Mouse (Mus musculus) T-helper 2 cell (primary cell): ENCODE results near the gene Herc2.

Source experiments
- in situ Hi-C: fragments of 300-600 bp; cut with MboI, MseI; formaldehyde crosslinking; loops from one replicate; pipeline ENCODE4 v1.15.1; 2025; ENCODE audit warnings: high pct_unique_total_duplicates

The Herc2 gene

GRCm38 (mm10) chr7:56049831-56050321 lies at the start of gene Herc2:
Gene Herc2 (plus strand): TSS chr7:56050196.
- in situ Hi-C loops, result no loop called here

- in situ Hi-C loops, result loop anchor here (25.0 kb wide), 1 partner anchor 748 kb away; no protein-coding TSS in a partner anchor
Observed at GRCm38 (mm10) chr7:56010318-56011017, 39.5 kb upstream of the Herc2 start.

- in situ Hi-C loops, result loop anchor here (25.0 kb wide), 1 partner anchor 749 kb away; no protein-coding TSS in a partner anchor
Observed at GRCm38 (mm10) chr7:56011018-56011333, 39.0 kb upstream of the Herc2 start.

- in situ Hi-C loops, result loop anchor here (25.0 kb wide), 1 partner anchor 751 kb away; no protein-coding TSS in a partner anchor
Observed at GRCm38 (mm10) chr7:56013261-56014001, 36.6 kb upstream of the Herc2 start.

- in situ Hi-C loops, result loop anchor here (25.0 kb wide), 1 partner anchor 752 kb away; no protein-coding TSS in a partner anchor
Observed at GRCm38 (mm10) chr7:56014002-56014702, 35.8 kb upstream of the Herc2 start.

- in situ Hi-C loops, result loop anchor here (25.0 kb wide), 1 partner anchor 753 kb away; no protein-coding TSS in a partner anchor
Observed at GRCm38 (mm10) chr7:56015172-56015571, 34.8 kb upstream of the Herc2 start.

GRCm38 (mm10) chr7:56015837-56016236 lies 34.2 kb upstream of the Herc2 start:
- in situ Hi-C loops, result loop anchor here (25.0 kb wide), 1 partner anchor 754 kb away; no protein-coding TSS in a partner anchor

- in situ Hi-C loops, result loop anchor here (25.0 kb wide), 1 partner anchor 755 kb away; no protein-coding TSS in a partner anchor
Observed at GRCm38 (mm10) chr7:56017761-56018160, 32.2 kb upstream of the Herc2 start.

- in situ Hi-C loops, result loop anchor here (25.0 kb wide), 1 partner anchor 756 kb away; no protein-coding TSS in a partner anchor
Observed at GRCm38 (mm10) chr7:56018446-56018971, 31.5 kb upstream of the Herc2 start.

GRCm38 (mm10) chr7:56018972-56019929 lies 30.7 kb upstream of the Herc2 start:
- in situ Hi-C loops, result loop anchor here (25.0 kb wide), 1 partner anchor 757 kb away; no protein-coding TSS in a partner anchor

- in situ Hi-C loops, result loop anchor here (25.0 kb wide), 1 partner anchor 758 kb away; no protein-coding TSS in a partner anchor
Observed at GRCm38 (mm10) chr7:56019930-56020253, 30.1 kb upstream of the Herc2 start, which contains the start of gene Nipa1. Gene Nipa1 (minus strand): TSS chr7:56019954.

GRCm38 (mm10) chr7:56023586-56023985 lies 26.4 kb upstream of the Herc2 start:
- in situ Hi-C loops, result loop anchor here (25.0 kb wide), 1 partner anchor 761 kb away; no protein-coding TSS in a partner anchor

GRCm38 (mm10) chr7:56042353-56042752 lies 7.6 kb upstream of the Herc2 start:
- in situ Hi-C loops, result loop anchor here (5.0 kb wide), 1 partner anchor 55 kb away; no protein-coding TSS in a partner anchor

GRCm38 (mm10) chr7:56043577-56044266 lies 6.3 kb upstream of the Herc2 start:
- in situ Hi-C loops, result loop anchor here (5.0 kb wide), 1 partner anchor 56 kb away; no protein-coding TSS in a partner anchor

- in situ Hi-C loops, result loop anchor here (5.0 kb wide), 1 partner anchor 57 kb away; no protein-coding TSS in a partner anchor
Observed at GRCm38 (mm10) chr7:56044267-56044629, 5.7 kb upstream of the Herc2 start.

GRCm38 (mm10) chr7:56047178-56047577 lies 2.8 kb upstream of the Herc2 start:
- in situ Hi-C loops, result no loop called here

- in situ Hi-C loops, result no loop called here
Observed at GRCm38 (mm10) chr7:56050487-56050911, 503 bp downstream of the Herc2 start.

- in situ Hi-C loops, result no loop called here
Observed at GRCm38 (mm10) chr7:56052996-56053395, 3.0 kb downstream of the Herc2 start.

- in situ Hi-C loops, result no loop called here
Observed at GRCm38 (mm10) chr7:56055338-56055737, 5.3 kb downstream of the Herc2 start.
